Mouse (Mus musculus) cerebellum, adult 18-20 months (tissue): ENCODE data around the gene Mab21l3.
A peak's percentile ranks its signal among the peaks of the same experiment; 100 is the strongest.

Experiments used
- DNase-seq, 2 experiments: peaks; one replicate each; pipeline ENCODE4 v3.0.0; 2021

Gene Mab21l3

GRCm38 (mm10) chr3:101848816-101849215 is at the start of gene Mab21l3:
Mab21l3 (minus strand) TSS chr3:101848959.
- DNase-seq: no peak

- peak in 1 of 2 experiments; percentile 13 for DNase-seq
These were observed 48.7 kb upstream of the Mab21l3 start for GRCm38 (mm10) chr3:101897377-101897974.

- DNase-seq: peak; percentile 78 to 80
These were observed 48.1 kb upstream of the Mab21l3 start for GRCm38 (mm10) chr3:101896893-101897292.

- no peak for DNase-seq
These were observed 46.7 kb upstream of the Mab21l3 start for GRCm38 (mm10) chr3:101895376-101895910.

GRCm38 (mm10) chr3:101885591-101885990 is 36.8 kb upstream of the Mab21l3 start:
- DNase-seq: no peak

- no peak for DNase-seq
These were observed 36.3 kb upstream of the Mab21l3 start for GRCm38 (mm10) chr3:101885041-101885440.

GRCm38 (mm10) chr3:101883902-101884301 is 35.1 kb upstream of the Mab21l3 start:
- no peak for DNase-seq

GRCm38 (mm10) chr3:101881721-101882120 is 33.0 kb upstream of the Mab21l3 start:
- DNase-seq: no peak

GRCm38 (mm10) chr3:101880818-101881217 is 32.1 kb upstream of the Mab21l3 start:
- no peak for DNase-seq

GRCm38 (mm10) chr3:101878136-101878535 is 29.4 kb upstream of the Mab21l3 start:
- no peak for DNase-seq

GRCm38 (mm10) chr3:101876459-101877285 is 27.9 kb upstream of the Mab21l3 start:
- no peak for DNase-seq

GRCm38 (mm10) chr3:101875258-101875920 is 26.6 kb upstream of the Mab21l3 start:
- DNase-seq: no peak

- no peak for DNase-seq
These were observed 24.4 kb upstream of the Mab21l3 start for GRCm38 (mm10) chr3:101873061-101873675.

GRCm38 (mm10) chr3:101871951-101872350 is 23.2 kb upstream of the Mab21l3 start:
- DNase-seq: no peak

GRCm38 (mm10) chr3:101867001-101867421 is 18.3 kb upstream of the Mab21l3 start:
- peak; percentile 81 for DNase-seq

GRCm38 (mm10) chr3:101861856-101862255 is 13.1 kb upstream of the Mab21l3 start:
- DNase-seq: no peak

GRCm38 (mm10) chr3:101860151-101860550 is 11.4 kb upstream of the Mab21l3 start:
- no peak for DNase-seq

- DNase-seq: no peak
These were observed 11.0 kb upstream of the Mab21l3 start for GRCm38 (mm10) chr3:101859740-101860139.

GRCm38 (mm10) chr3:101854075-101854474 is 5.3 kb upstream of the Mab21l3 start:
- no peak for DNase-seq

GRCm38 (mm10) chr3:101851363-101851762 is 2.6 kb upstream of the Mab21l3 start:
- no peak for DNase-seq

GRCm38 (mm10) chr3:101846096-101846495 is 2.7 kb downstream of the Mab21l3 start:
- DNase-seq: no peak

- DNase-seq: no peak
These were observed 6.2 kb downstream of the Mab21l3 start for GRCm38 (mm10) chr3:101842372-101843094.
